Mouse (Mus musculus): Measurements from ENCODE around the gene Xrcc6.

Xrcc6 gene

DNA sequence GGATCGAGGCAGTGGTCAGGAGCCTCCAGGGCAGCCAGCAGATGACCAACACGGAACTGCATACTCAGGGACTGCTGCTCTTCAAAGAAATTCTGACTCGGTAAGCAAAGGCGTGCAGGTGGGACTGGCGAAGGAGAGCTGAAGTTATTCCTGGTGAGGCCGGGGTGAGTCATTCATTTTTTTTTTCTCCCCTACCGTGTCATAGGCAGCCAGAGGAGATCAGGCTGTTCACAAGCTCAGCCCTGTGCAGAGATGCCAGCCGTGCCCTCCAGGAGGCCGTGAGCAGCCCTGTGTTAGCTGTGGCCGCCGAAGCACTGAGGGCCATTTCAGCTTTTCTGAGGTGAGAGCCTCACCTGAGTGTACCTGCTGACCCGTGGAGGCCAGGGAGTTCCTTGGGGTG, 98.5 kb downstream of the Xrcc6 start:
- DNase-seq: no peak

DNA sequence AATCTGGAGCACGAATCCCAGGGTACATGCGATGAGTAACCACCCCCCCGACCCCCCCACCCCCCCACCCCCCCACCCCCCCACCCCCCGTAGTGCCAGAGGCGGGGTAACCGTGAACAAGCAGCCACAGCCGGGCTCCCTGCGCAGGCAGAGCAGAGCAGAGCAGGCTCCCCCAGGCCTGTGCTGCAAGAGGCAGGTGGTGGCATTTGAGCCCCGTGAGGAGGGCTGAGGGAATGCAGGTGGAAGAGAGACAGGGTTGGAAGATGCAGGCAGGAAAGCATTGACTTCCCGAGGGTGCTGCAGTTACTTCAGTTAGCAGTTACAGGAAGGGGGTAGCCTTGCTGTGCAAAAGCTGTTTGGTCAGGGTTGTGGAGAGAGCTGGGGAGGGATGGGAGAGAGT, 99.6 kb downstream of the Xrcc6 start:
- DNase-seq: no peak
